Mouse (Mus musculus): ENCODE results near the gene Rnf2. TPM values are rescaled to one million over a fixed set of nuclear protein-coding genes. Genes with fewer than 3 reads are reported as not detected.
A peak's percentile ranks its signal among the peaks of the same experiment; 100 is the strongest.

Gene Rnf2
- polyA plus RNA-seq (2015; fragmentation: Nextera tagmentation; extraction: Ambion mirVana) = 104 and 111 TPM in 2 replicates

- H3K27me3 ChIP-seq = no peaks in the 10 kb centered on the region
- ATAC-seq (replicated peaks) = peak; percentile 98
- H3K4me2 ChIP-seq (replicated peaks) = peak within 1 kb of the TSS; percentile 63
- H3K9ac ChIP-seq (replicated peaks) = peak within 1 kb of the TSS; percentile 97
- H3K27ac ChIP-seq (replicated peaks) = peak within 1 kb of the TSS; percentile 96
- 1% methylated on average over 57 of the region's 90 CpGs for WGBS
- H3K4me3 ChIP-seq = peak within 1 kb of the TSS; percentile 93
- no peaks in the 10 kb centered on the region for H3K36me3 ChIP-seq
- no peaks in the 10 kb centered on the region for H3K9me3 ChIP-seq
- H3K4me1 ChIP-seq = peaks cover 19% of the 10 kb centered on the region
Measured at GRCm38 (mm10) chr1:151500531-151501361, at the start of gene Rnf2. Gene Rnf2, minus strand, starts transcription at chr1:151500955.

- no peaks in the 10 kb centered on the region for H3K9me3 ChIP-seq
- H3K4me1 ChIP-seq = peaks cover 8% of the 10 kb centered on the region
- H3K27ac ChIP-seq (replicated peaks) = no peak overlapping the region
- no peak overlapping the region for H3K4me3 ChIP-seq
- no peaks in the 10 kb centered on the region for H3K27me3 ChIP-seq
- H3K9ac ChIP-seq (replicated peaks) = no peak overlapping the region
- 87% methylated on average over 7 of the region's 7 CpGs for WGBS
- H3K36me3 ChIP-seq = no peaks in the 10 kb centered on the region
- no peak for ATAC-seq (replicated peaks)
- H3K4me2 ChIP-seq (replicated peaks) = no peak overlapping the region
Measured at GRCm38 (mm10) chr1:151549794-151550193, 49.0 kb upstream of the Rnf2 start.

- Histone ChIP-seq H3K27me3 (no peaks in the 10 kb centered on the region), H3K4me2 (replicated peaks) (no peak overlapping the region), H3K4me1 (peaks cover 8% of the 10 kb centered on the region), H3K4me3 (no peak overlapping the region), H3K36me3 (no peaks in the 10 kb centered on the region), H3K27ac (replicated peaks) (no peak overlapping the region), H3K9ac (replicated peaks) (no peak overlapping the region), H3K9me3 (no peaks in the 10 kb centered on the region)
- no peak for ATAC-seq (replicated peaks)
- 81% methylated on average over 8 of the region's 8 CpGs for WGBS
Measured at GRCm38 (mm10) chr1:151548896-151549610, 48.3 kb upstream of the Rnf2 start.

GRCm38 (mm10) chr1:151545571-151545970, 44.8 kb upstream of the Rnf2 start:
- H3K36me3 ChIP-seq = no peaks in the 10 kb centered on the region
- H3K4me2 ChIP-seq (replicated peaks) = no peak overlapping the region
- no peaks in the 10 kb centered on the region for H3K4me1 ChIP-seq
- no peak overlapping the region for H3K4me3 ChIP-seq
- no peak overlapping the region for H3K9ac ChIP-seq (replicated peaks)
- no peak overlapping the region for H3K27ac ChIP-seq (replicated peaks)
- ATAC-seq (replicated peaks) = no peak
- H3K27me3 ChIP-seq = no peaks in the 10 kb centered on the region
- H3K9me3 ChIP-seq = no peaks in the 10 kb centered on the region
- WGBS = 87% methylated on average over 7 of the region's 7 CpGs

- no peaks in the 10 kb centered on the region for H3K36me3 ChIP-seq
- no peaks in the 10 kb centered on the region for H3K9me3 ChIP-seq
- WGBS = 97% methylated on average over 3 of the region's 3 CpGs
- H3K4me2 ChIP-seq (replicated peaks) = no peak overlapping the region
- no peak overlapping the region for H3K27ac ChIP-seq (replicated peaks)
- no peak overlapping the region for H3K9ac ChIP-seq (replicated peaks)
- ATAC-seq (replicated peaks) = no peak
- H3K4me3 ChIP-seq = no peak overlapping the region
- H3K27me3 ChIP-seq = no peaks in the 10 kb centered on the region
- H3K4me1 ChIP-seq = no peaks in the 10 kb centered on the region
Measured at GRCm38 (mm10) chr1:151544581-151544980, 43.8 kb upstream of the Rnf2 start.

- H3K36me3 ChIP-seq = no peaks in the 10 kb centered on the region
- ATAC-seq (replicated peaks) = no peak
- H3K4me2 ChIP-seq (replicated peaks) = no peak overlapping the region
- no peaks in the 10 kb centered on the region for H3K27me3 ChIP-seq
- H3K27ac ChIP-seq (replicated peaks) = no peak overlapping the region
- H3K9me3 ChIP-seq = no peaks in the 10 kb centered on the region
- no peaks in the 10 kb centered on the region for H3K4me1 ChIP-seq
- 83% methylated on average over 6 of the region's 6 CpGs for WGBS
- no peak overlapping the region for H3K9ac ChIP-seq (replicated peaks)
- no peak overlapping the region for H3K4me3 ChIP-seq
Measured at GRCm38 (mm10) chr1:151543796-151544477, 43.2 kb upstream of the Rnf2 start.

GRCm38 (mm10) chr1:151526701-151527100, 25.9 kb upstream of the Rnf2 start:
- peak overlapping the region; percentile 36; the same call in 1 of the 2 replicates for H3K27ac ChIP-seq (replicated peaks)

GRCm38 (mm10) chr1:151517571-151518250, 17.0 kb upstream of the Rnf2 start:
- Histone ChIP-seq H3K4me3 (no peak overlapping the region), H3K9ac (replicated peaks) (no peak overlapping the region), H3K4me1 (no peaks in the 10 kb centered on the region), H3K9me3 (no peaks in the 10 kb centered on the region), H3K36me3 (no peaks in the 10 kb centered on the region), H3K27ac (replicated peaks) (no peak overlapping the region), H3K4me2 (replicated peaks) (no peak overlapping the region), H3K27me3 (no peaks in the 10 kb centered on the region)
- ATAC-seq (replicated peaks) = no peak
- 80% methylated on average over 14 of the region's 15 CpGs for WGBS

More at GRCm38 (mm10) chr1:151526701-151527100, 25.9 kb upstream of the Rnf2 start:
- no peak overlapping the region for H3K4me2 ChIP-seq (replicated peaks)
- no peak; the same call in 1 of the 2 replicates for ATAC-seq (replicated peaks)
- no peaks in the 10 kb centered on the region for H3K27me3 ChIP-seq
- no peaks in the 10 kb centered on the region for H3K9me3 ChIP-seq
- WGBS = 59% methylated on average over 3 of the region's 3 CpGs
- H3K36me3 ChIP-seq = no peaks in the 10 kb centered on the region
- no peak overlapping the region for H3K9ac ChIP-seq (replicated peaks)
- no peaks in the 10 kb centered on the region for H3K4me1 ChIP-seq
- no peak overlapping the region for H3K4me3 ChIP-seq

GRCm38 (mm10) chr1:151516871-151517270, 16.1 kb upstream of the Rnf2 start:
- Histone ChIP-seq H3K4me3 (no peak overlapping the region), H3K9ac (replicated peaks) (no peak overlapping the region), H3K36me3 (no peaks in the 10 kb centered on the region), H3K27me3 (no peaks in the 10 kb centered on the region), H3K27ac (replicated peaks) (no peak overlapping the region), H3K9me3 (no peaks in the 10 kb centered on the region), H3K4me2 (replicated peaks) (no peak overlapping the region), H3K4me1 (no peaks in the 10 kb centered on the region)
- no peak for ATAC-seq (replicated peaks)
- 92% methylated on average over 3 of the region's 3 CpGs for WGBS

GRCm38 (mm10) chr1:151515733-151516132, 15.0 kb upstream of the Rnf2 start:
- no peak for ATAC-seq (replicated peaks)
- H3K4me1 ChIP-seq = no peaks in the 10 kb centered on the region
- H3K27ac ChIP-seq (replicated peaks) = no peak overlapping the region
- H3K36me3 ChIP-seq = no peaks in the 10 kb centered on the region
- 94% methylated on average over 1 of the region's 1 CpGs for WGBS
- H3K27me3 ChIP-seq = no peaks in the 10 kb centered on the region
- H3K9ac ChIP-seq (replicated peaks) = no peak overlapping the region
- H3K4me2 ChIP-seq (replicated peaks) = no peak overlapping the region
- no peak overlapping the region for H3K4me3 ChIP-seq
- H3K9me3 ChIP-seq = no peaks in the 10 kb centered on the region

- Histone ChIP-seq H3K4me2 (replicated peaks) (no peak overlapping the region), H3K9me3 (no peaks in the 10 kb centered on the region), H3K4me1 (no peaks in the 10 kb centered on the region), H3K4me3 (no peak overlapping the region), H3K36me3 (no peaks in the 10 kb centered on the region), H3K27me3 (no peaks in the 10 kb centered on the region), H3K9ac (replicated peaks) (no peak overlapping the region), H3K27ac (replicated peaks) (no peak overlapping the region)
- WGBS = 89% methylated on average over 4 of the region's 4 CpGs
- no peak for ATAC-seq (replicated peaks)
Measured at GRCm38 (mm10) chr1:151514119-151514518, 13.4 kb upstream of the Rnf2 start.

All from forebrain, embryonic 15.5 days (tissue).